Comparison of ENCODE assay signal across 9 mouse cellular contexts in the genomic region with DNA sequence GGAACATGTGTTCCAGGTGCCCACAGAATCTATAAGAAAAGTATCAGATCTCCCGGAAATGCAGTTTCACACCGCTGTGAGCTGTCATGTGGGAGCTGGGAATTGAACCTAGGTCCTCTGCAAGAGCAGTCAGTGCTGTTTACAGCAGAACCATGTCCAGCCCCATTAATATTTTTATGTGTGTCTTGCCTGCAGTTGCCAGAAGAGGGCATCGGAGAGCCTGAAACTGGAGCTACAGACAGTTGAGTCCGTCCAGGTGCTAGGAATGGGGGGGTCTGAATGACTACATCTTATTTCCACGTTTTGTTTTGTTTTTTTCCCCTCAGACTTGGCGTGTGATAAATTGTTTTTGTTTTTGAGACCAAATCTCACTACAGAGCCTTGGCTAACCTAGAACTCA. TPM values are rescaled to one million over a fixed set of nuclear protein-coding genes. Genes with fewer than 3 reads are reported as not detected.
DNase-seq lines count a peak whose midpoint lies in the region; ATAC-seq and TF ChIP-seq lines count a peak whose summit lies in the region.
"Had no signal": no experiment of that assay in that cellular context is flagged by ENCODE, and none has a peak within 500 bp of the region (broad histone marks: within the 10 kb centered on the region; RNA-seq: fewer than 3 reads in every experiment).

No protein-coding gene starts in this region.

- H3K27ac ChIP-seq in midbrain, embryonic 11.5 days (ENCODE audit: low read depth, low read length): no peak overlapping the region

- H3K4me2 ChIP-seq in midbrain, embryonic 11.5 days: no peak overlapping the region

- WGBS in midbrain, embryonic 11.5 days: 81% methylated on average over 6 of the region's 6 CpGs

- ATAC-seq in midbrain, embryonic 11.5 days (ENCODE audit: low FRiP score): no peak

- H3K36me3 ChIP-seq in midbrain, embryonic 11.5 days (ENCODE audit: control insufficient read depth, insufficient read depth, low read length): no peaks in the 10 kb centered on the region

- no peaks in the 10 kb centered on the region for H3K4me1 ChIP-seq in midbrain, embryonic 11.5 days (ENCODE audit: control insufficient read depth, insufficient read depth, low read length)

- DNase-seq in adrenal gland, postnatal 10 days: peak; percentile 4
- no peak for DNase-seq in adrenal gland, adult 8-10 months
- peak; percentile 50 to 56 for DNase-seq in left cerebral cortex, adult 18-20 months (ENCODE audit: low spot score in 2 of 2)
- DNase-seq in left cerebral cortex, adult 11 months (ENCODE audit: low spot score): no peak
- DNase-seq in brain, embryonic 14.5 days (ENCODE audit: low read depth): peak; percentile 25
- peak; percentile 16 for DNase-seq in left cerebral cortex, postnatal 4 days
- DNase-seq in gastrocnemius, adult 18-20 months (ENCODE audit: low spot score): no peak
- no peak for DNase-seq in midbrain, embryonic 11.5 days (ENCODE audit: low spot score, missing footprints)

- no peaks in the 10 kb centered on the region for H3K27me3 ChIP-seq in midbrain, embryonic 11.5 days (ENCODE audit: control insufficient read depth, insufficient read depth, low read length)

- no peaks in the 10 kb centered on the region for H3K9me3 ChIP-seq in midbrain, embryonic 11.5 days (ENCODE audit: control insufficient read depth, low read length)

- no peak overlapping the region for H3K9ac ChIP-seq in midbrain, embryonic 11.5 days (ENCODE audit: low read length)

- intact Hi-C loops in left cerebral cortex, postnatal 4 days (cut with DNase I): no loop called here

- peak; percentile 49; the same call in 1 of the 2 replicates for TF ChIP-seq CTCF in brain, embryonic 14.5 days (IDR thresholded peaks at IDR 0.05; ENCODE audit: borderline replicate concordance, extremely low read depth, insufficient read depth, insufficient read length)

- no peak for TF ChIP-seq POLR2A in brain, embryonic 14.5 days (IDR thresholded peaks at IDR 0.05; ENCODE audit: borderline replicate concordance, extremely low read depth, insufficient read depth, insufficient read length, poor library complexity, severe bottlenecking)

- H3K4me3 ChIP-seq in midbrain, embryonic 11.5 days (ENCODE audit: low read depth, low read length): no peak overlapping the region

RNA-seq across cellular contexts. Expression of a gene that starts 15.3 kb away (rescaled TPM):
- total RNA-seq in adrenal gland, postnatal 10 days (2021): 10 to 100 TPM; 16.7 to 17.3 TPM
- total RNA-seq in adrenal gland, adult 8-10 months (2022): 10 to 100 TPM; 16.9 to 20.0 (median 19.1) TPM
- total RNA-seq in left cerebral cortex, adult 18-20 months (2021): 10 to 100 TPM; 24.4 to 26.8 TPM
- polyA plus RNA-seq in brain, embryonic 14.5 days (2012; rRNA removed): 25.2 and 37.8 TPM in 2 replicates
- total RNA-seq in left cerebral cortex, postnatal 4 days (2021): 10 to 100 TPM; 22.9 to 25.3 TPM
- 10 to 100 TPM; 19.2 to 22.4 TPM for total RNA-seq in gastrocnemius, adult 18-20 months (2021)
- polyA plus RNA-seq in midbrain, embryonic 11.5 days (2014; fragmentation: Nextera tagmentation; extraction: Ambion mirVana): 21.0 and 23.1 TPM in 2 replicates

RNA-seq across cellular contexts. Expression of a gene that starts 16.0 kb away (rescaled TPM):
- 1 to 10 TPM; 1.5 to 3.7 TPM for total RNA-seq in adrenal gland, postnatal 10 days (2021)
- 1 to 10 TPM in 1 of 4 experiments, under 1 TPM in 3; 0.46 to 3.1 (median 0.55) TPM for total RNA-seq in adrenal gland, adult 8-10 months (2022)
- total RNA-seq in left cerebral cortex, adult 18-20 months (2021): 10 to 100 TPM; 24.7 to 25.6 TPM
- 3.8 and 4.9 TPM in 2 replicates for polyA plus RNA-seq in brain, embryonic 14.5 days (2012; rRNA removed)
- total RNA-seq in left cerebral cortex, postnatal 4 days (2021): 10 to 100 TPM; 15.4 to 18.5 TPM
- not detected for total RNA-seq in gastrocnemius, adult 18-20 months (2021)
- 0.33 and 1.1 TPM in 2 replicates for polyA plus RNA-seq in midbrain, embryonic 11.5 days (2014; fragmentation: Nextera tagmentation; extraction: Ambion mirVana)
- polyA plus RNA-seq: C2C12 had no signal

Comparison
In these comparisons a context has a peak if more than half of its experiments do, and no peak if none do; other contexts are left out.
1. DNase-seq: peak in adrenal gland, postnatal 10 days (single experiment), left cerebral cortex, adult 18-20 months (2 of 2), brain, embryonic 14.5 days (single experiment) and left cerebral cortex, postnatal 4 days (single experiment); none in adrenal gland, adult 8-10 months (single experiment), left cerebral cortex, adult 11 months (single experiment), gastrocnemius, adult 18-20 months (single experiment) and midbrain, embryonic 11.5 days (single experiment).